Mouse (Mus musculus) lung, postnatal 0 days (tissue): Measurements from ENCODE around the gene Plpp3. TPM values are rescaled to one million over a fixed set of nuclear protein-coding genes. Genes with fewer than 3 reads are reported as not detected.

Experiments
- ATAC-seq: fragments of 200-750 bp; cut with Nextera tagmentation; 2 replicates; pipeline ENCODE4 v1.8.0; 2017; ENCODE audit warnings: moderate library complexity
- DNase-seq: peaks from one replicate; pipeline ENCODE4 v3.0.0-alpha.2; 2016; ENCODE audit warnings: low spot score
- H3K27ac ChIP-seq: fragments of 300-500 bp; sonication (generic); 2 replicates; pipeline ENCODE4 v1.5.1; 2014; ENCODE audit warnings: antibody characterized with exemption, mild to moderate bottlenecking, low read length, mixed read lengths
- H3K27me3 ChIP-seq: fragments of 300-500 bp; sonication (generic); replicated peaks from 2 replicates; pipeline ENCODE4 v1.6.1; 2014; ENCODE audit warnings: low read length, mixed read lengths; ENCODE audit not compliant: insufficient read depth
- H3K36me3 ChIP-seq: fragments of 300-500 bp; sonication (generic); 2 replicates; pipeline ENCODE4 v1.6.1; 2014; ENCODE audit warnings: low read length, mixed read lengths; ENCODE audit not compliant: insufficient read depth
- H3K4me1 ChIP-seq: fragments of 300-500 bp; sonication (generic); 2 replicates; pipeline ENCODE4 v1.6.1; 2014; ENCODE audit warnings: antibody characterized with exemption, low read depth, low read length, mixed read lengths; ENCODE audit not compliant: insufficient read depth
- H3K4me2 ChIP-seq: fragments of 300-500 bp; sonication (generic); replicated peaks from 2 replicates; pipeline ENCODE4 v1.6.1; 2014; ENCODE audit warnings: low read depth, mild to moderate bottlenecking, low read length, moderate library complexity, mixed read lengths
- H3K4me3 ChIP-seq: fragments of 300-500 bp; sonication (generic); 2 replicates; pipeline ENCODE4 v1.5.1; 2014; ENCODE audit warnings: low read depth, low read length
- H3K9ac ChIP-seq: fragments of 300-500 bp; sonication (generic); replicated peaks from 2 replicates; pipeline ENCODE4 v1.6.1; 2014; ENCODE audit warnings: low read depth, mild to moderate bottlenecking
- H3K9me3 ChIP-seq: fragments of 300-500 bp; sonication (generic); 2 replicates; pipeline ENCODE4 v1.6.1; 2016; ENCODE audit warnings: low read length, mixed read lengths
- CTCF ChIP-seq: IDR thresholded peaks from 2 replicates; pipeline ENCODE4 v1.5.1; 2016; ENCODE audit warnings: antibody characterized with exemption, mild to moderate bottlenecking
- EP300 ChIP-seq: IDR thresholded peaks from 2 replicates; pipeline ENCODE4 v1.6.1; 2016; ENCODE audit warnings: antibody characterized with exemption, mild to moderate bottlenecking, control low read depth
- WGBS: fragments of 180-500 bp; shearing (Covaris S2); extraction: QIAGEN DNeasy Blood & Tissue Kit; methylation state at CpG from one replicate; pipeline ENCODE4 v1.1.7; 2014; 5-methylcytosine and 5-hydroxymethylcytosine counted together
- polyA plus RNA-seq: library from polyadenylated mRNA; unstranded; fragments of >200 nt; fragmentation: Nextera tagmentation; extraction: Ambion mirVana; gene quantifications from 2 replicates; pipeline ENCODE4 v1.2.1, GENCODE M21; 2015

The Plpp3 gene
- polyA plus RNA-seq = 134 and 140 TPM in 2 replicates

DNA sequence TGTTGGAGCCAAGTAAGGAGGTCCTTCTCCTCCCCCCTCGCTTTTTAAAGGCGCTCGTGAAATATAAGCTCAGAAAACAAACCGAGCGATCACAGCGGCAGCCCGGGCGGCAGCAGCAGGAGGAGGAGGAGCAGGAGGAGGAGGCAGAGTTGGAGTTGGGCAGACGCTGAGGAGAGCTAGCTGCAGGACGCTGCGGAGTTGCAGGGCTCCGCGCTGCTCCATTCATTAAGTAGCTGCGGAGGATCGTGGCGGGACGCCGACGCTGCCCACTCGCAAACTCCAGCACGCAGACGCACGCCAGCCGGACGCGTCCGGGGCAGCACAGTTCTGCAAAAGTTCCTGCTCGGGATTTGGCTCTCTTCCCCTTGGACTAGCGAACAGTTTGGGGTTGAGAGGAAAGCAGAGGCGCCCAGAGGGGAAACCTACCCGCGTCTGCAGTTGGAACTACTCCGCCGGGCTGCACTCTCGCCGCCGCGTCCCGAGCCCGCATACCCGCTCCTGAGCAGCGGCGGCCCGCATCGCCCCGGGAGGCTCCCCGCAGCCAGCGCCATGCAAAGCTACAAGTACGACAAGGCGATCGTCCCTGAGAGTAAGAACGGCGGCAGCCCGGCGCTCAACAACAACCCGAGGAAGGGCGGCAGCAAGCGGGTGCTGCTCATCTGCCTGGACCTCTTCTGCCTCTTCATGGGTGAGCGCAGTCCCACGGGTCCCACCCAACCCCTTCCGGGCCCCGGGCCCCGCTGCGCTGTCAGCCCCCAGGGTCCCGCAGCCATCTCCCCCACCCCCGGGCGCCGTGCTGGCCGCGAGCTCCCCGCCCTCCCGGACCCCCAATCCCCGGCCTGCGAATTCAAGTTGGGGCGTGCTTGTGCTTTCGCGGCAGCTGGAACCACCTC lies at the start of gene Plpp3:
TSS of gene Plpp3 (plus strand) at position 72 of the 893 bp plus-strand sequence.
- H3K4me1 ChIP-seq = no peaks in the 10 kb centered on the region; the same call in 1 of the 2 replicates
- no peaks in the 10 kb centered on the region for H3K27me3 ChIP-seq
- peak within 1 kb of the TSS; percentile 92 for H3K9ac ChIP-seq
- H3K27ac ChIP-seq = peak within 1 kb of the TSS; percentile 92
- WGBS = under 1% methylated on average over 77 of the region's 77 CpGs
- DNase-seq = peak; percentile 97
- H3K36me3 ChIP-seq = 0 out of 2 replicates have a peak, but pooled peaks cover 6% of the 10 kb centered on the region
- peak within 1 kb of the TSS; percentile 84 for H3K4me3 ChIP-seq
- no peaks in the 10 kb centered on the region for H3K9me3 ChIP-seq
- ATAC-seq = peak; percentile 86
- TF ChIP-seq CTCF (no peak; the same call in 1 of the 2 replicates), EP300 (no peak; the same call in 1 of the 2 replicates)
- H3K4me2 ChIP-seq = peak within 1 kb of the TSS; percentile 71

DNA sequence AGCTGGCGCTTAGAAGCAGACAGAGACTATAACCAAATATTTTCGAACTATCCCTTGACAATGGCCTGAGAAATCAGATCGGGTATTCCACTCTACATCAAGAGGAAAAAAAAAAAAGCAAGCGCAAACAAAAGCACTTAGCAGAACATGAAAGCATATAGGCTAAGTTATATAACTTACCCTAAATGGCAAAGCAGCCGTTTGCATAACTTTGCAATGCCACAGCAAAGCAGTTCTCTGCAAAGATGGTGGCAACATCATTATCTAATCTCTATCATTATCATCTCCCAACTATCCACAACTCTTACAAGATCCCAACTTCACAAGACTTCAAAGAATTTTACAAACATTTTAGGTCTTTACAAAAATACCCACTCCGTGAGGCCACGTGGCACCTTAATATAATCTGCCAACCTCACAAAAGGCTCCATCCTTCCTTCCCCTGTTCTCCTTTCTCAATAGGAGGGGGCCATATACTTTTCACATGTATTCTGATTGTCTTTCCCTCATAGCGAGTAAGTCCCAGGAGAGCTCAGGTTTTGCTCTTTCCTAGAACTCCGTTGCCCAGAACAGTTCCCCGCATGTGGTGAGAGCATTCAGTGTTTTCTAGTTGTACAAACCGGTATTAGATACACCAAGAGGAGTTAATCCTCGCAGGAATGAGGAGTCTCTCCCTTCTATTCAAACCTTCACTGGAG lies 49.1 kb upstream of the Plpp3 start:
- H3K9me3 ChIP-seq = no peaks in the 10 kb centered on the region
- H3K27me3 ChIP-seq = no peaks in the 10 kb centered on the region
- H3K36me3 ChIP-seq = no peaks in the 10 kb centered on the region
- no peak for ATAC-seq
- H3K9ac ChIP-seq = no peak overlapping the region
- no peaks in the 10 kb centered on the region for H3K4me1 ChIP-seq
- DNase-seq = no peak
- TF ChIP-seq EP300 = no peak
- no peak for TF ChIP-seq CTCF
- WGBS = 69% methylated on average over 12 of the region's 12 CpGs
- peak overlapping the region; percentile 97; the same call in 1 of the 2 replicates for H3K4me2 ChIP-seq
- H3K27ac ChIP-seq = no peak overlapping the region
- H3K4me3 ChIP-seq = no peak overlapping the region

DNA sequence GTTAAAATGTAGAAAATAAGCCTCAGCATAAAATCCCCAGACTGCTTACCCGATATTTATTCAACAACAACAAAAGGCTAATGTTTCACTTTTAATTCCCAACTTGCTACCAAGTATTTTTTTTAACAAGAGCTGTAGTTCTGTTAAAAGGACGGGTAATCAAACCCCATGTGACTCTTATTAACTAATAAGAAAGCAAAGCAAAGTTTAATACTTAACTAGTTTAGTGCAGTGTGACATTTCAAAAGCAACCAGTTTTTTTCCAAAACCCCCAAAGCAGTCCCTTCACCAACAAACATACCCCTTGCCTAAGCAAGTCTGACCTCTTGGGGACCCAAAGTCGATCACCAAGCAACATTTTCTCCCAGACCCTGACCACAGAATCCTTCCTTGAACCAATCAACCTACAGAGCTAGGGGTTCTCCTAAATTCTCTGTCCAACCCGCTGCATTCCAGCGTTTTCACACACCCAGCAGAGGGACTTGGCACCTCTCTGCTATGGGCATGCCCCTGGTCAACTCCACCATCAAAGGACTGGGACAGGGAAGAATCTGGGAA lies 48.4 kb upstream of the Plpp3 start:
- Histone ChIP-seq H3K9me3 (no peaks in the 10 kb centered on the region), H3K36me3 (no peaks in the 10 kb centered on the region), H3K4me2 (peak overlapping the region; percentile 97), H3K9ac (peak overlapping the region; percentile 59; the same call in 1 of the 2 replicates), H3K27me3 (no peaks in the 10 kb centered on the region), H3K27ac (no peak overlapping the region), H3K4me1 (no peaks in the 10 kb centered on the region), H3K4me3 (peak overlapping the region; percentile 69)
- WGBS = 28% methylated on average over 5 of the region's 5 CpGs
- DNase-seq = peak; percentile 11
- ATAC-seq = peak; percentile 23
- TF ChIP-seq CTCF (0 out of 2 replicates have a peak, but pooled peaks have one; percentile 7), EP300 (no peak)

DNA sequence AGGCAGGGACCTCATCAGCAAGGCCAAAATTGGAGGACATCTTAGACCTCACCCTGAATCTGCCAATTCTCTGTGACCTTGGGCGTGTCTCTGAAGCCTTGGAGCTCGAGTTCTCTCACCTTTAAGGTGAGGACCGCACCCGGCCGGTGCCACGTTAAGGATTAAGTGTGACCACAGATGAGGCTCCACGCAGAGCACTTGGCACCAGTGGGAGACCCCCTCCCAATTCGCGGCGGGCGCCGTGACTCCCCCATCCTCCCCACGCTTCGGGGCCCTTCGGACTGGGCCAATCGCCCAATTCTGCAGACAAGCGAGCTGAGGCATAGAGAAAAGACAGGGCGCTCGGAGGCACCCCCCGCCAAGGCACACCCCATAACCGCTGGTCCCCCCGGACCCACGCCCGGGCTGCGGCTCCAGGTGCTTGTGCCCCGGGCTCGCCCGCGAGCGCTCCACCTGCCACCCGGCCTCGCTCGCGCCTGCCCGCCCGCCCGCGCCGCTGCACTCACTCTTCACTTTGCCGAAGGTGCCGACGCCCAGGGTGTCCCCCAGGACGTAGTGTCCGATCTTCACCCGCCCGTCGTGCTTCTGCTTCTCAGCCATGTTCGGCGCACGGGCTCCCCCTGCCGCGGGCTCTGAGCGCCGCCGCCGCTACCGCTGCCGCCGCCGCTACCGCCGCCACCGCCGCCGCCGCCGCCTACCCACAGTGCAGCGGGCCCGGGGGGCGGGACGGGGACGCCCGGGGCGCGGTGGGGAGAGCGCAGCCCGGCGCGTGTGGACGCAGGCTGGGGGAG lies 47.8 kb upstream of the Plpp3 start, which contains the start of gene Prkaa2:
TSS of gene Prkaa2 (minus strand) at position 692 of the 791 bp plus-strand sequence.
- under 1% methylated on average over 51 of the region's 80 CpGs for WGBS
- ATAC-seq = peak; percentile 96
- H3K4me2 ChIP-seq = peak within 1 kb of the TSS; percentile 97
- H3K9ac ChIP-seq = peak within 1 kb of the TSS; percentile 59
- no peak within 1 kb of the TSS for H3K27ac ChIP-seq
- H3K9me3 ChIP-seq = no peaks in the 10 kb centered on the region
- H3K27me3 ChIP-seq = no peaks in the 10 kb centered on the region
- no peaks in the 10 kb centered on the region for H3K36me3 ChIP-seq
- peak within 1 kb of the TSS; percentile 69 for H3K4me3 ChIP-seq
- H3K4me1 ChIP-seq = no peaks in the 10 kb centered on the region
- peak; percentile 78 for DNase-seq
- peak; percentile 44; the same call in 1 of the 2 replicates for TF ChIP-seq CTCF
- no peak for TF ChIP-seq EP300

DNA sequence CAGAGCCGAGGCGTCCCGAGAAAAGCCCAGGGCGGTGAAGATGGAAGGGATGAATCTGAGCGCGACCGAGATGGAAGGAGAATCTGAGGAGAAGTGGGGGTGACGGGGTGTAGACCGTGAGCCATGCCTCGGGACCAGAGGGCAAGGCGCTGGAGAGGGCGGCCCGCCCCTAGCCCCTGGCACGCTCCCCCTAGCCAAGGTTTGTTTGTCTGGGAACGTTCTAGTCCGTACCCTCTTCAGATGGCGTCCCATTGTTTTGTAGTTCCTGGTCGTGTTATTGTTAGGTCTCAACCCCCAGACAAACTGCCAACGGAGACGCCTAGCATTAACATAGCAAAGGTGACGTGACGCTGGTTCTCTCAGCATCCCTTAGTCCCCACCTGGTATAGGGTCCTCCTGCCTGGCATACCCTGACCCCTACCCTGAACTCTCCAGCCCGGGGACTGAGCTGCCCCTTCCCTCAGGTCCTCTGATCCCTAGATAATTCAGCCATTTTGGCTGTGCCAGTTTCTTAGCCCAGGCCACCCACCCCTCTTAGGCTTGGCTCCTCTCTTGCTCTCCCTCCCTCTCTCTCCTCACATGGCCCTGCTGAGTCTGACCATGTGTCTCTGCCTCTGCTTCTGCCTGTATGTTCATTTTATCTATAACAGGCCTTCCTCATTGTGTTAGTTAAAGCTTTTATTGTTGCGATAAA lies 47.0 kb upstream of the Plpp3 start:
- TF ChIP-seq EP300 = no peak
- TF ChIP-seq CTCF = no peak
- peak; percentile 64 for ATAC-seq
- H3K4me3 ChIP-seq = peak overlapping the region; percentile 69
- peak overlapping the region; percentile 97 for H3K4me2 ChIP-seq
- no peaks in the 10 kb centered on the region for H3K36me3 ChIP-seq
- no peaks in the 10 kb centered on the region for H3K27me3 ChIP-seq
- DNase-seq = peak; percentile 9
- H3K9me3 ChIP-seq = no peaks in the 10 kb centered on the region
- 4% methylated on average over 21 of the region's 24 CpGs for WGBS
- H3K9ac ChIP-seq = peak overlapping the region; percentile 59
- no peaks in the 10 kb centered on the region for H3K4me1 ChIP-seq
- no peak overlapping the region for H3K27ac ChIP-seq
